9 mouse cellular contexts compared by ENCODE assay signal in genomic region chr4:133050196-133050836, GRCm38 (mm10). TPM values are rescaled to one million over a fixed set of nuclear protein-coding genes. Genes with fewer than 3 reads are reported as not detected.
DNase-seq lines count a peak whose midpoint lies in the region; ATAC-seq lines count a peak whose summit lies in the region.
"Had no signal": no experiment of that assay in that cellular context is flagged by ENCODE, and none has a peak within 500 bp of the region (broad histone marks: within the 10 kb centered on the region; RNA-seq: fewer than 3 reads in every experiment).

No protein-coding gene starts in this region.

- H3K27ac ChIP-seq in hindbrain, embryonic 10.5 days = peak overlapping the region; percentile 91
- H3K27ac ChIP-seq in hindbrain, embryonic 14.5 days = no peak overlapping the region
- H3K27ac ChIP-seq in embryonic facial prominence, embryonic 12.5 days = peak overlapping the region; percentile 36; the same call in 1 of the 2 replicates
- H3K27ac ChIP-seq in hindbrain, embryonic 13.5 days = peak overlapping the region; percentile 92
- H3K27ac ChIP-seq in limb, embryonic 12.5 days = peak overlapping the region; percentile 59; the same call in 1 of the 2 replicates

- no peak overlapping the region for H3K4me2 ChIP-seq in hindbrain, embryonic 14.5 days (replicated peaks)
- no peak overlapping the region for H3K4me2 ChIP-seq in embryonic facial prominence, embryonic 12.5 days (replicated peaks)
- no peak overlapping the region for H3K4me2 ChIP-seq in hindbrain, embryonic 13.5 days
- no peak overlapping the region for H3K4me2 ChIP-seq in limb, embryonic 12.5 days

- peaks cover 6% of the 10 kb centered on the region for H3K36me3 ChIP-seq in hindbrain, embryonic 10.5 days
- peaks cover 5% of the 10 kb centered on the region; the same call in 1 of the 2 replicates for H3K36me3 ChIP-seq in hindbrain, embryonic 14.5 days (replicated peaks; ENCODE audit: control insufficient read depth, insufficient read depth)
- H3K36me3 ChIP-seq in embryonic facial prominence, embryonic 12.5 days = peaks cover 6% of the 10 kb centered on the region; the same call in 1 of the 2 replicates
- peaks cover 6% of the 10 kb centered on the region for H3K36me3 ChIP-seq in hindbrain, embryonic 13.5 days
- H3K36me3 ChIP-seq in limb, embryonic 12.5 days = peaks cover 18% of the 10 kb centered on the region

- WGBS in hindbrain, embryonic 10.5 days = 54% methylated on average over 9 of the region's 9 CpGs
- 67% methylated on average over 9 of the region's 9 CpGs for WGBS in hindbrain, embryonic 14.5 days
- WGBS in embryonic facial prominence, embryonic 12.5 days = 70% methylated on average over 9 of the region's 9 CpGs
- WGBS in hindbrain, embryonic 13.5 days = 66% methylated on average over 9 of the region's 9 CpGs
- WGBS in limb, embryonic 12.5 days = 70% methylated on average over 9 of the region's 9 CpGs

- DNase-seq in hindbrain, embryonic 10.5 days (ENCODE audit: low spot score) = no peak
- no peak for DNase-seq in hindbrain, embryonic 14.5 days (ENCODE audit: low spot score)
- DNase-seq in testis, postnatal 14 days (ENCODE audit: low spot score) = no peak
- no peak for DNase-seq in cerebellum, postnatal 14 days

- H3K9ac ChIP-seq in hindbrain, embryonic 14.5 days = no peak overlapping the region
- H3K9ac ChIP-seq in embryonic facial prominence, embryonic 12.5 days = no peak overlapping the region
- 0 out of 2 replicates have a peak overlapping the region, but pooled peaks have one; percentile 2 for H3K9ac ChIP-seq in hindbrain, embryonic 13.5 days
- H3K9ac ChIP-seq in limb, embryonic 12.5 days (replicated peaks) = no peak overlapping the region

- H3K4me3 ChIP-seq in hindbrain, embryonic 10.5 days = no peak overlapping the region
- H3K4me3 ChIP-seq in hindbrain, embryonic 14.5 days (replicated peaks; ENCODE audit: low read length) = no peak overlapping the region
- no peak overlapping the region for H3K4me3 ChIP-seq in embryonic facial prominence, embryonic 12.5 days
- H3K4me3 ChIP-seq in hindbrain, embryonic 13.5 days = no peak overlapping the region
- no peak overlapping the region for H3K4me3 ChIP-seq in limb, embryonic 12.5 days (replicated peaks)

- ATAC-seq in hindbrain, embryonic 14.5 days (ENCODE audit: low FRiP score) = no peak
- no peak for ATAC-seq in embryonic facial prominence, embryonic 12.5 days (ENCODE audit: insufficient number of reproducible peaks, insufficient read depth, low FRiP score, low TSS enrichment)
- no peak for ATAC-seq in hindbrain, embryonic 13.5 days (ENCODE audit: low FRiP score)
- ATAC-seq in limb, embryonic 12.5 days (ENCODE audit: insufficient number of reproducible peaks, insufficient read depth, low FRiP score, low TSS enrichment, low read depth) = no peak
- no peak for ATAC-seq in erythroblast, adult 5-6 weeks (replicated peaks; ENCODE audit: low FRiP score, poor library complexity, severe bottlenecking)
- ATAC-seq: lung, postnatal 0 days had no signal

- H3K9me3 ChIP-seq in hindbrain, embryonic 10.5 days = no peaks in the 10 kb centered on the region
- no peaks in the 10 kb centered on the region for H3K9me3 ChIP-seq in hindbrain, embryonic 14.5 days (ENCODE audit: control insufficient read depth, low read length)
- H3K9me3 ChIP-seq in embryonic facial prominence, embryonic 12.5 days = no peaks in the 10 kb centered on the region
- no peaks in the 10 kb centered on the region for H3K9me3 ChIP-seq in hindbrain, embryonic 13.5 days
- H3K9me3 ChIP-seq in limb, embryonic 12.5 days = no peaks in the 10 kb centered on the region

- peaks cover 90% of the 10 kb centered on the region for H3K4me1 ChIP-seq in hindbrain, embryonic 10.5 days (replicated peaks)
- H3K4me1 ChIP-seq in hindbrain, embryonic 14.5 days (replicated peaks; ENCODE audit: control insufficient read depth, insufficient read depth, low read length) = peaks cover 78% of the 10 kb centered on the region
- H3K4me1 ChIP-seq in embryonic facial prominence, embryonic 12.5 days = peaks cover 96% of the 10 kb centered on the region
- peaks cover 89% of the 10 kb centered on the region for H3K4me1 ChIP-seq in hindbrain, embryonic 13.5 days (replicated peaks)
- peaks cover 100% of the 10 kb centered on the region for H3K4me1 ChIP-seq in limb, embryonic 12.5 days (replicated peaks)

- no peaks in the 10 kb centered on the region; the same call in 1 of the 2 replicates for H3K27me3 ChIP-seq in hindbrain, embryonic 10.5 days (ENCODE audit: insufficient read depth, poor library complexity, severe bottlenecking)
- no peaks in the 10 kb centered on the region for H3K27me3 ChIP-seq in hindbrain, embryonic 14.5 days (ENCODE audit: control insufficient read depth, insufficient read depth, low read length)
- H3K27me3 ChIP-seq in embryonic facial prominence, embryonic 12.5 days = no peaks in the 10 kb centered on the region
- no peaks in the 10 kb centered on the region for H3K27me3 ChIP-seq in hindbrain, embryonic 13.5 days
- no peaks in the 10 kb centered on the region for H3K27me3 ChIP-seq in limb, embryonic 12.5 days

RNA-seq across cellular contexts. Expression of gene Ahdc1, which starts 39.3 kb away (rescaled TPM):
- 9.0 and 9.7 TPM in 2 replicates for polyA plus RNA-seq in hindbrain, embryonic 10.5 days (2016; fragmentation: Nextera tagmentation; extraction: Ambion mirVana)
- 12.9 and 13.4 TPM in 2 replicates for polyA plus RNA-seq in hindbrain, embryonic 14.5 days (2014; fragmentation: Nextera tagmentation; extraction: Ambion mirVana)
- 12.7 and 14.6 TPM in 2 replicates for polyA plus RNA-seq in embryonic facial prominence, embryonic 12.5 days (2016; fragmentation: Nextera tagmentation; extraction: Ambion mirVana)
- polyA plus RNA-seq in hindbrain, embryonic 13.5 days (2015; fragmentation: Nextera tagmentation; extraction: Ambion mirVana) = 11.0 and 12.5 TPM in 2 replicates
- 13.2 and 14.5 TPM in 2 replicates for polyA plus RNA-seq in limb, embryonic 12.5 days (2016; fragmentation: Nextera tagmentation; extraction: Ambion mirVana)
- total RNA-seq in erythroblast, adult 5-6 weeks (2015; ENCODE audit: low replicate concordance) = 1.2 and 10.2 TPM in 2 replicates
- 0.17 and 4.2 TPM in 2 replicates for total RNA-seq in erythroblast, adult 5-6 weeks (2017; ENCODE audit: low replicate concordance)
